In genomic region chr16:3234063-3234462, GRCm38 (mm10) we compare ENCODE assay signal across 11 mouse cellular contexts.
DNase-seq lines count a peak whose midpoint lies in the region; ATAC-seq lines count a peak whose summit lies in the region.
"Had no signal": no experiment of that assay in that cellular context is flagged by ENCODE, and none has a peak within 500 bp of the region (broad histone marks: within the 10 kb centered on the region; RNA-seq: fewer than 3 reads in every experiment).

No protein-coding gene starts in this region.

- no peak overlapping the region for H3K9ac ChIP-seq in heart, embryonic 14.5 days (ENCODE audit: low read length)
- no peak overlapping the region for H3K9ac ChIP-seq in liver, embryonic 16.5 days (ENCODE audit: low read depth, low read length)

- H3K27ac ChIP-seq in heart, embryonic 14.5 days (replicated peaks in 1 of 2; ENCODE audit: control insufficient read depth in 1 of 2, insufficient read depth in 1 of 2, low read depth in 2 of 2, low read length in 2 of 2), result no peak overlapping the region
- no peak overlapping the region for H3K27ac ChIP-seq in liver, embryonic 16.5 days (ENCODE audit: low read length)
- H3K27ac ChIP-seq: layer of hippocampus, adult 2 months had no signal

- no peaks in the 10 kb centered on the region for H3K36me3 ChIP-seq in heart, embryonic 14.5 days (ENCODE audit: control insufficient read depth, insufficient read depth, low read length)
- H3K36me3 ChIP-seq in liver, embryonic 16.5 days (ENCODE audit: control insufficient read depth, insufficient read depth), result no peaks in the 10 kb centered on the region

- ATAC-seq in heart, embryonic 14.5 days (ENCODE audit: insufficient number of reproducible peaks, insufficient read depth, low FRiP score, low read depth), result peak; percentile 11; the same call in 1 of the 2 replicates
- ATAC-seq in liver, embryonic 16.5 days (ENCODE audit: low read depth), result peak; percentile 17
- ATAC-seq: CD4-positive, CD25-positive, alpha-beta regulatory T cell, adult 4 months had no signal

- DNase-seq in heart, adult 8-10 months (ENCODE audit: low spot score), result no peak
- DNase-seq in urinary bladder, adult 2 months (ENCODE audit: low spot score), result peak; percentile 17
- DNase-seq in urinary bladder, postnatal 4 days (ENCODE audit: low spot score in 2 of 2), result no peak
- no peak for DNase-seq in spleen, postnatal 36 days (ENCODE audit: low spot score in 2 of 2)
- no peak for DNase-seq in natural killer cell, adult 2 months (ENCODE audit: low spot score in 2 of 2)
- no peak for DNase-seq in cerebellum, adult 11-12 months
- DNase-seq: gastrocnemius, postnatal 25 days had no signal

- no peak overlapping the region for H3K4me3 ChIP-seq in heart, embryonic 14.5 days (ENCODE audit: control insufficient read depth in 1 of 2, insufficient read depth in 1 of 2, low read depth in 1 of 2, low read length in 2 of 2)
- H3K4me3 ChIP-seq in liver, embryonic 16.5 days (ENCODE audit: low read depth, low read length), result no peak overlapping the region
- H3K4me3 ChIP-seq: layer of hippocampus, adult 2 months had no signal

- no peaks in the 10 kb centered on the region for H3K27me3 ChIP-seq in heart, embryonic 14.5 days (ENCODE audit: control insufficient read depth, insufficient read depth, low read length)
- H3K27me3 ChIP-seq in liver, embryonic 16.5 days (ENCODE audit: control insufficient read depth, insufficient read depth, low read depth, low read length), result no peaks in the 10 kb centered on the region

- peaks cover 62% of the 10 kb centered on the region for H3K9me3 ChIP-seq in heart, embryonic 14.5 days (ENCODE audit: control insufficient read depth, low read length)
- peaks cover 11% of the 10 kb centered on the region for H3K9me3 ChIP-seq in liver, embryonic 16.5 days (replicated peaks; ENCODE audit: control insufficient read depth, low read length)

- WGBS in heart, embryonic 14.5 days, result 36% methylated on average over 2 of the region's 2 CpGs
- 29% methylated on average over 2 of the region's 2 CpGs for WGBS in liver, embryonic 16.5 days (ENCODE audit: insufficient replicate concordance)

- no peaks in the 10 kb centered on the region for H3K4me1 ChIP-seq in heart, embryonic 14.5 days (ENCODE audit: control insufficient read depth in 2 of 2, insufficient read depth in 2 of 2, low read length in 2 of 2)
- no peaks in the 10 kb centered on the region for H3K4me1 ChIP-seq in liver, embryonic 16.5 days (ENCODE audit: control insufficient read depth, low read depth, low read length)

- H3K4me2 ChIP-seq in heart, embryonic 14.5 days (ENCODE audit: low read length), result no peak overlapping the region
- H3K4me2 ChIP-seq in liver, embryonic 16.5 days (ENCODE audit: low read depth, low read length), result no peak overlapping the region
